Mouse (Mus musculus) leukemia stem cell, adult 10-12 weeks (primary cell): ENCODE data around the gene Gpld1. TPM values are rescaled to one million over a fixed set of nuclear protein-coding genes. Genes with fewer than 3 reads are reported as not detected.

Experiments
- polyA plus RNA-seq: library from polyadenylated mRNA; stranded (reverse); fragments of >175 nt; gene quantifications from 2 replicates; pipeline ENCODE4 v1.2.3, GENCODE M21; 2012; ENCODE audit warnings: low replicate concordance

Gene Gpld1
- polyA plus RNA-seq, result 0.03 TPM in 1 of 2 replicates, not detected in the other

GRCm38 (mm10) chr13:24942512-24943282, at the start of gene Gpld1:
Gene Gpld1 (plus strand): TSS chr13:24943152.

GRCm38 (mm10) chr13:24937108-24937838, 5.7 kb upstream of the Gpld1 start, which contains the start of gene Aldh5a1:
Gene Aldh5a1 (minus strand): TSS chr13:24937661.

GRCm38 (mm10) chr13:25019793-25020539, 77.0 kb downstream of the Gpld1 start, which contains the start of gene Mrs2:
Gene Mrs2 (minus strand): TSS chr13:25020379.

Other genes with a start within 250 kb of the Gpld1 start
- gene Armh2, start 201.9 kb upstream of the Gpld1 start, polyA plus RNA-seq, result not detected in 2 replicates
- 1.1 and 3.3 TPM in 2 replicates for gene Gmnn, start 181.2 kb upstream of the Gpld1 start, polyA plus RNA-seq
- 73.7 and 119 TPM in 2 replicates for gene BC005537, start 141.5 kb upstream of the Gpld1 start, polyA plus RNA-seq
- gene Acot13, start 111.6 kb upstream of the Gpld1 start, polyA plus RNA-seq, result 7.5 and 26.3 TPM in 2 replicates
- gene Tdp2, start 111.5 kb upstream of the Gpld1 start, polyA plus RNA-seq, result 20.6 and 36.1 TPM in 2 replicates
- not detected in 2 replicates for gene D130043K22Rik, start 98.0 kb upstream of the Gpld1 start, polyA plus RNA-seq
- gene Aldh5a1, start 5.5 kb upstream of the Gpld1 start, polyA plus RNA-seq, result 0.05 and 0.19 TPM in 2 replicates
- 3.3 and 7.5 TPM in 2 replicates for gene Mrs2, start 77.2 kb downstream of the Gpld1 start, polyA plus RNA-seq
- not detected in 2 replicates for gene Dcdc2a, start 112.9 kb downstream of the Gpld1 start, polyA plus RNA-seq